Mouse (Mus musculus): ENCODE measurements at regions not wholly inside any gene's neighbourhood (a gene's known extent, or its start where the extent isn't known, plus 50 kb on each side); places are given as distances from the start of the nearest gene placed in this dataset.

GRCm38 (mm10) chr15:86737945-86738344, 523.7 kb downstream of the Tbc1d22a start:
- DNase-seq (ENCODE audit: low read depth, low spot score): no peak

GRCm38 (mm10) chr15:86738356-86738755, 524.1 kb downstream of the Tbc1d22a start:
- DNase-seq (ENCODE audit: low read depth, low spot score): no peak

- DNase-seq (ENCODE audit: low read depth, low spot score): no peak
These were observed 524.5 kb downstream of the Tbc1d22a start for GRCm38 (mm10) chr15:86738776-86739175.

GRCm38 (mm10) chr15:86751436-86752136, 537.3 kb downstream of the Tbc1d22a start:
- no peak for DNase-seq (ENCODE audit: low read depth, low spot score)

GRCm38 (mm10) chr15:86763581-86764375, 549.5 kb downstream of the Tbc1d22a start:
- DNase-seq (ENCODE audit: low read depth, low spot score): no peak

DNA sequence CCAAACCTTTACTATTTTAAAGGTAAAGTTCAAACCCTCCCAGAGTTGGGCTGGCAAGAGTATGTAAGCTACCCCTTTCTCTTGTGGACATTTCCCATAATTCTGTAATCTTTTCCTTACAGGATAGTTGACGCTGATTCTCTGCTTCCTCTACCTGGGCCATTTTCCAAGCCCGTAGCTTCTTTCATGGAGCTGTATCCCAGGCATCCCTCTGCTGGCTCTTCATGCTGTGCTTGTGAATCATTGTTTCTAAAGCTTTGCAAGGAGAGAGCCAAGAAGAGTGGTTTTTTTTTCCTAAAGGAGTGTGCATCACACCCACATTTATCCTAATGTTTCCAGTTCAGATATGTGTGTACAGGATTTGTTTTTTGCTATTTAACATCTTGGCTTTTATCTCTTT, 553.4 kb downstream of the Tbc1d22a start:
- DNase-seq (ENCODE audit: low read depth, low spot score): no peak

- DNase-seq (ENCODE audit: low read depth, low spot score): no peak
These were observed 558.8 kb downstream of the Tbc1d22a start for GRCm38 (mm10) chr15:86773041-86773440.

DNA sequence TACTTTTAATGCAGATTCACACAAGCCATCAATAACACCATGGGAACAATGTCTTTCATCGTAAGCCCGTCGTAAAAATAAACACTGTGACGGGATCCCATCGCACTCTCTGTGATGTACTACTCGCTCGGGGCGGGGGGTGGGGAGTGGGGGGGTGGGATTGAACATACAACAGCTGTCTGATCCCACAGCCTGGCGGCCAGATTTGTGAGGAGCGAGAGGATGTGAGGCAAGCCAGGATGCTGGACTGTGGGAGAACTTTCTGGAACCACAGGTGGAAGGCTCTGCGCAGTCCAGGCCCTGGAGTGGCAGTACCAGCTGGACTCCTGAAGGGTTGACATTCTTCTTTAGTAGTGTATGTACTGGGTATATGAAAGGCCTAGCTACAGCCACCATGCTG, 563.7 kb downstream of the Tbc1d22a start:
- DNase-seq (ENCODE audit: low read depth, low spot score): no peak

GRCm38 (mm10) chr15:86781160-86781559, 566.9 kb downstream of the Tbc1d22a start:
- no peak for DNase-seq (ENCODE audit: low read depth, low spot score)

GRCm38 (mm10) chr15:86794716-86795115, 580.5 kb downstream of the Tbc1d22a start:
- DNase-seq (ENCODE audit: low read depth, low spot score): no peak

DNA sequence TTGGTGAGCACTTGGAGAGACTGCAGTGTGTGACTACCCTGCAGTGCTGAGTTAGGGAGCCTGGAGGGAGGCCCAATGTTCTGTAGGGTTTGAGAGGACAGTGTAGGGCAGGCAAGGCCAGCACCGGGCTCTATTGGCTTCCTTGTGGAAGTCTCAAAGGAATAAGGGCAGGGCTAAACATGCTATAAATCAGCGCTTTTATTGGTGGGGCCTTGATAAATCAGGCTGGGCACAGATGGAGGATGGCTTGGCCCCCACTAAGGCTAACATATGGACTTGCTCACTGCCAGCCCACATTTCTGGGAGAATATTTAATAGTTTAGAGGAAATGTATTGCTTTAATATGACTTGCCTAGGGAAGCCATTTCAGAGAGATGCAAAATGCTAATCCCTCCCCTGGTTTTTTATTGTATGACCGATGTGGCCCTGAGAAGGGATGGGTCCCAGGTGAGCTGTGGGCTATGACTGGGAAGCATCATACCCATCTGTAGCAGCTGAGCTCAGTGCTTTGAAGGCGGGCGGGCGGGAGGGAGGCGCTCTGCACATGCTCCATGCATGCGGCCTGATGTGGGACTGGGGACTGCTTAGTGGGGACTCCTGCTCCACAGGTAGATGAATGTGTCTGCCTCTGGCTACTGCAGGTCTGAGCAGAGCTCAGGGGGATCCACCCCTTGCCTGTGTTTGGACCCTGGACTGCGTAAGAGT, 584.4 kb downstream of the Tbc1d22a start:
- DNase-seq (ENCODE audit: low read depth, low spot score): no peak

DNA sequence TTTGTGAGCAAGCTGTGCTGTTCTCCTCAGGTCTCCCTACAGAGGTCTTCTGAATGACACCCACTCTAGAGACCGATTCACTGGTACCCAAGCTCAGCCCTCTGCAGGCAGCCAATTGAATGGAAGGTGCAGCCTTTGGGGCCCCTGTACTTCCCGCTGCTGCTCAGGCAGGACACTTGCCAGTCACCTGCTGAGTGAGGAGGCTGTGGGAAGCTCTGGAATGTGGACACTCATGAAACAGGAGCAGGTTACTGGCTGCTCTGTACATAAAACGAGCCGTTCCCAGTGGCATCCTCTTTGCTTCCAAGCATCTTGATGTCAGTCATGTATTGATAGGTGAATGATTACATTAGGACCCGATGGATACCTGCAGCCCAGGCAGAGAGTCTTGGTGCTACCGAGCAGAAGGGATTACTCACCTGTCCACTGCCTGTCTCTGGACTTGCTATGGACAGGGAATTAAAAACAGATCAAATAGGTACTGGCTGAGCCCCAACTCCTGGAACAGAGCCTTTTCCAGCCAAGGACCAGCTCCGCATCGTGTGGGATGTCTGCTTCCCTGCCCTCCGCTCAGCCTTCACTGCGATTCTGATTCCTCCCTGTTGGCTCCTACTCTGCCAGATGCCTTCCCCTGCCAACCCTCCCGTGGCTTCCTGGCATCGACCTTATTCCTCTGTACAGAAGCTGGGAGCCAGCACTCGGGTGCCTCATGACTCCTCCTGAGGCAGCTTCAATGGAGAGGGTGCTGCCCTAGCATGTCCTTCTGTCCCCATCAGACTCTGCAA, 593.2 kb downstream of the Tbc1d22a start:
- DNase-seq (ENCODE audit: low read depth, low spot score): no peak

DNA sequence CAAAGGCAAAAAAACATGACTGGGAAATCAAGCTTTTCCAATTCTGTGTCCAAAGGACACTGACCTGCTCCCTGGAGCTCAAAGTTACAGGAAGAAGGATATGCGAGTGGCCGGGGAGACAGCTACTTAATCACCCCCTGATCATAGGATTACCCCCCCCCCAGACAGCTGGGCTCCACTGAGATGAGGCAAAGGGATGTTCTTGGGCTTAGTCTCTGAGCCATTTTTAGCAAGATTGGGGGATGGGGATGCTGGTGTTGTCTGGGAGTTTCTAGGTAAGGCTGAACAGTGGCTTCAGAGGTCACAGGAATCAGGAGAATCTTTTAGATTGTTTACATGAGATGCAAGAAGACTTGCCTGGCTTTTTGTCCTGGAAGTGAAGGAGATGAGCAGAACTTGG, 597.6 kb downstream of the Tbc1d22a start:
- no peak for DNase-seq (ENCODE audit: low read depth, low spot score)

DNA sequence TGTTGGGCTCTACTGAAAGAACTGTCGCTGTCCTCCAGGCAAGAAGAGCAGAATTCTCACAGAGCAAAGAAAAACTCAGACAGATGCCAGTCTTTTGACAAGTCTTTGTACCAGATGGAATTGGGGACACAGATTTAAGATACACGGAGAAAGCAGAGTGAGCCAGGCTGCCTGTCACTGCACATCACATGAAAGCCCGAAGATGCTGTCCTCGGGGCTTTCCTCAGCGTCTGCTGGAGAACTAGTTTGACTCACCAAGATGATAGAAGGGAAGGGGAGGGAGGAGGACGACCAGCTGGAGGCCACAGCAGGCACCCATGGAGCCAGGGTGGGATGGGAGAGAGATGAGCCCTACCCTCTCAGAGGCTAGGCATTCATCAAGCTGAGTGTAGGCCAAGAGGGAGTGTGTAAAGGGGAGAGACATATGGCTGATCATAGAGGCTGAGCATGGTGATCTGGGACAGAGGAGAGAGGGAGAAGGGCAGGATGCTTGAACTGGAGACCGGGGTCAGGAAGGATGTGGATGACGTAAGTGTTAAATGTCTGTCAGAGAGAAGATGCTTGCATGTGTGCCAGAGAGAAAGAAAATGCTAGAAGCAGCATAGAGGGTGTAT, 600.7 kb downstream of the Tbc1d22a start:
- no peak for DNase-seq (ENCODE audit: low read depth, low spot score)

- DNase-seq (ENCODE audit: low read depth, low spot score): no peak
These were observed 621.7 kb downstream of the Tbc1d22a start for GRCm38 (mm10) chr15:86835996-86836395.

- no peak for DNase-seq (ENCODE audit: low read depth, low spot score)
These were observed 638.1 kb downstream of the Tbc1d22a start for GRCm38 (mm10) chr15:86852161-86852870.

DNA sequence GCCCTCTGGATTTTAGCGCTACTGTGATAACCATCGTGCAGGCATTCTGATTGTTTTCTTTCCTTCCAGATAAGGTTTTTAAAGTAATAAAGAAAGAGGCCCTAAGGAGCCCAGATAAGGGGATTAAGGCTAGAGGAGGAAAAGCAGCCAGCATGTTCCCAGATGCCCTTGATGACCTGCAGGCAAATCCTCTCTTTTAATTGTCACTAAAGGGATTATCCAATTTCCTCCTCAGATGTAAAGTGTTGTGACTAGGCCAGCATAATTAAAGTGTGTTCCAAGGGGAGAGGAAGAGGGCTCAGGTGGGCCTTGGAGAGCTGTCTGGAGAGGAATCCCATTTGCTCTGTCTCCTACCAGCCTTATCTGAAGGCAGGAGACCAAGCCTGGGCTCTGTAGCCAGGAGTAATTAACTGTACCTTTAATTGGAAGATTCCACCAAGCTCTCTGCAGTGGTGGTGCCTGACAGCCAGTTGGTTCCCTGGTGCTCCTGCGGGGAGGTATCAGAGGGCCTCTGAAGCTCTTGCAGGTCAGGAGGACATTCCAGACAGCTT, 644.2 kb downstream of the Tbc1d22a start:
- no peak for DNase-seq (ENCODE audit: low read depth, low spot score)

GRCm38 (mm10) chr15:86875721-86876309, 661.6 kb downstream of the Tbc1d22a start:
- DNase-seq (ENCODE audit: low read depth, low spot score): peak; percentile 13

- no peak for DNase-seq (ENCODE audit: low read depth, low spot score)
These were observed 647.1 kb upstream of the Fam19a5 start for GRCm38 (mm10) chr15:86896974-86897373.

DNA sequence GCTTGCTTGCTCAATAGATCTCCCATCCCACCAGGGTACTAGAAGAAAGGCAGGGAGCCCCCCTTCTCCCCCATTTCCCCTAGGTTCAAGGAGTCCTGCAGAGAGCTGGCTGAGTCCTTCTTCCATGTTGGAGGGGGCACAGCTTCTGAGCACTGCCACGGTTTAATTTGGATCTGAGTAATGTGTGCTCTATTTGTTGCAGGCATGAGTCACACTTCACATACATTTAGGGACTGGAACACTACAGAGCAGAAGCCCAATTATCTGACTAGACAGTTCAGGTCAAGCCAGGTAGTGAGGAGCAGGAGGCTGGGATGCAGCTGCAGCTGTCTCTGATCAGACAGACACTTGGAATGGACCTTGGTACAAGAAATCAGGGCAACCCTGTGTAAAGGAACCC, 644.1 kb upstream of the Fam19a5 start:
- DNase-seq (ENCODE audit: low read depth, low spot score): no peak

All from ZHBTc4 (cell line).